Mouse (Mus musculus): ENCODE data around the gene Egflam.

The Egflam gene

DNA sequence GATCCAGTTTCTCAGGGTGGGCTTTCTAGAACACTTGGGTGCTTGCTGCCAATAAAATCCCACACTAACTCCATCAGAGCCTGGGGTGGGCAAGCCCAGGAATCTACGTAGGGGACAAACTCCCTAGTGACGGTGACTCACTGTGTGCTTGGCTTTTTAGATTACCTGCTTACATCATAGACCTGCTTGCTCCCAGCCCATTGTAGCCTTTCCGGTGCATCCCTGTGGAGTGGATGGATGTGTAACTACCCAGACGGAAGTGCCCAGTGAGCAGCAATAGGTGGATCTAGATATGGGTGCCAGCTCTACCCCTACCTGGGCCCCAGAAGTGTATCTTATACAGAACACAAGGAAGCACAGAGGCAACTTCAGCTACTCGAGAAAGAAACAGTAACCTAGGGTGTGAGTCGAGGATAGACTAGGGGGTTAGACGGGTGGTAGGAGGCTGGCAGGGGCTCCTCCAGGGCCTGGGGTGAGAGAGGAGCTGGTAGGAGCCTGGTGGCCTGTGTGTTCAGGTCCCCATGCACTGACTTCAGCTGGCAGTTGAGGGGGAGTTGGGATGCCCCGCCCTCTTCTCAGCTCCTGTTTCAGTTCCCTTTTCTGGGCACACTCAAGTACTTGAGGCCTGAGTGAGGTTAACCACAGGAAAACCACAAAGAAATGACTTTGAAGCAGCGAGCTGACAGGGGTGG, 181.5 kb downstream of the Egflam start:
- DNase-seq (ENCODE audit: low spot score in 2 of 2) = no peak

DNA sequence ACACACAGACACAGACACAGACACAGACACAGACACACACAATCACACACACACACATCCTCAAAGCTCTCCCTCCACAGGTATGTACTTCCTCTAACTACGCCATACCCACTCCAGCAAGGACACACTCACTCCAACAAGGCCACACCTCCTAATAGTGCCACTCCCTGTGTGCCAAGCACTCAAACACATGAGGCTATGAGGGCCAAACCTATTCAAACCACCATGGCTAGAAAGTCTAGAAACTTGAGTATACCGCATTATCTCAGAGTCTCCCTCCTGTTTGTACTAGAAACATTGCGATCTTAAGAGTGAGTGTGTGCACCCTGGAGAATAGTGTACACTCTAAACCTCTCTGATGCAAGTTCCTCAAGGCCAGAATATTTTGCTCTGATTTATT, 182.3 kb downstream of the Egflam start:
- no peak for DNase-seq (ENCODE audit: low spot score in 2 of 2)

DNA sequence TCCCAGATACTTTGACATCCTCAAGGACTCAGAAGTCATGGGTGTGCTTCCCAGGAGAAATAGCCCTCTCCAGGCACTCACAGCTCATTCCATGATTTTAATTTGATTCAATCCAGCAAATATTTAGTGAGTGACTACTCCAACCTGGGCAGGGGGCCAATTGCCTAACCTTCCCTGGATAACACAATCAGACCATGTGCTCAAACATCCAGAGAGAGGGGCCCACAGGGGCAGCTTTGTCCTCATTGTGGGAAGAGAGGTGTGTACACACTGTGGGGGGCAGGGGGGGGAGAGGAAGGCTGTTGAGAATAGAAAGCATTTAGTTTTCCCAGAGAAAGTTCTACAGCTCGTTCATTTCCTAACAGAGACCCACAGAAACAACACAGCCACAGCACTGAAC, 184.5 kb downstream of the Egflam start:
- DNase-seq (ENCODE audit: low spot score in 2 of 2) = no peak

GRCm38 (mm10) chr15:7208180-7208579, 190.0 kb downstream of the Egflam start:
- no peak for DNase-seq (ENCODE audit: low spot score in 2 of 2)

DNA sequence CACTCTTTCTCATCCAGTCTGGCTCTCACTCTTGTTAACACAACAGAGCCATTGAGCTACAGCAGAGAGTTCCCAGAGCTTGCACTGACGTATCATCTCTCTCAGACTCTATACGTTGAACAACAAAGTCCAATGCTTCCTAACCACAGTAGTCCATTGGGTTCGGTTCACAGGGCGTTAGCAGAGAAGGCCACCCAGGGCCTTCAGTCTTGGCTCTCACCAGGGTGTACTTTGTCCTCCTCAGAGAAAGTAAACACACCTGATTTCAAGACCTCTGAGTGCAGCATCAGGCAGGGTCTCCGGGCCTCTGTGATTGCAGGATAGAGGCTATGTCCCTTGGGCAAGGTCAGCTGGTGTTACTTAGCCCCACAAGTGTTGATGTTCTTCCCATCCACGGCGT, 190.9 kb downstream of the Egflam start:
- no peak for DNase-seq (ENCODE audit: low spot score in 2 of 2)

- no peak for DNase-seq (ENCODE audit: low spot score in 2 of 2)
Measured at GRCm38 (mm10) chr15:7206110-7206509, 192.1 kb downstream of the Egflam start.

GRCm38 (mm10) chr15:7204917-7205316, 193.3 kb downstream of the Egflam start:
- peak in 1 of 2 experiments; percentile 58 for DNase-seq (ENCODE audit: low spot score in 2 of 2)

DNA sequence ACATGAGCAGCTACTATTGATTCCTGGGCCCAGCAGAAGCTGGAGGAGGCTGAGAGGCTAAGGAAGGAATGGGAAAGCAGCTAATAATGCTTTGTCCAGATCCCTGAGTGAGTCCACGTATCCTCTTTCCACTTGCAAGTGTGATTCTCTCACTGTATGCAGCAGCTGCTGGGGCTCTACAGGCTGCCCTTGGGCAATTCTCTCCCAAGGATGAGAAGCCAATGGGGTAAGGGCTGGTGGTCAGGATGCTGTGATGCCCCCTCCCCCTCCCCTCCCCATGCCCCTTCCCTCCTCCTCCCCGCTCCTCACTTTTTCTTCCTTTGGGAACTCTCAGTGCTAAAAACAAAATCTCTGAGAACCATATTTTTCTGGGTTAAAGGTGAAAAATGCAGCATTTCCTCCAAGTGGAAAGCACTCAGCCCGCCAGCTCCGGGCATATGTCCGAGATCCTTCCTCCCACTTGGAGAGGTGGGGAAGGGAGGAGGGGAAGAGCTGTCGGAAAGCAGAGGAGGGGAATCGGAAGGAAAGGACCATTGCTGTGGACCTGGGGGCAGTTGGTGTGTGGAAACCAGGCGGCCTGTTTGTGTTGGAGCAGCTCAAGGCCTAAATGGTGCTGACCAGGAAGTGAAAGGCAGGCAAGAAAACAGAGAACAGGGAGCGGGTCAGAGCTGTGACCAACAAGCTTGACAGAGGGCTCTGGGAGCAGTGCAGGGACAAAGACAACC, 194.4 kb downstream of the Egflam start:
- no peak for DNase-seq (ENCODE audit: low spot score in 2 of 2)

DNA sequence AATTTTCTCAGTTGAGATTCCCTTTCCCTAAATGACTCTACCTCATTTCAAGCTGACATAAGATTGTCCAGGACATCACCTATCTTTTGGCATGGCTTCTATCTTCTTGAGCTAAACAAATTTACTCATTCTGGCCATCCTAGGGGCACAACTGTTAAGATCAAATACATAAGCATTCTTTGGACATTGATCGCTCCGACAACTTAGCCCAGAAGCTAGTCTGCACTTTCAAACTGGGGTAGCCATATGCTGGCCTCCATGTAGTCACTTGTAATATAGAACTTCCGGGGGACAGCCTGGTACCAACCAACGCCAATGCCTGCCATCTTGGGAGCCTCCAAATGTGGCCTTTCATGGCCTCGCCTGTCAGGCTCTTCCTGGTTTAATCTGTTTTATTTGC, 195.2 kb downstream of the Egflam start:
- no peak for DNase-seq (ENCODE audit: low spot score in 2 of 2)

- DNase-seq (ENCODE audit: low spot score in 2 of 2) = no peak
Measured at GRCm38 (mm10) chr15:7201421-7202380, 196.5 kb downstream of the Egflam start.

DNA sequence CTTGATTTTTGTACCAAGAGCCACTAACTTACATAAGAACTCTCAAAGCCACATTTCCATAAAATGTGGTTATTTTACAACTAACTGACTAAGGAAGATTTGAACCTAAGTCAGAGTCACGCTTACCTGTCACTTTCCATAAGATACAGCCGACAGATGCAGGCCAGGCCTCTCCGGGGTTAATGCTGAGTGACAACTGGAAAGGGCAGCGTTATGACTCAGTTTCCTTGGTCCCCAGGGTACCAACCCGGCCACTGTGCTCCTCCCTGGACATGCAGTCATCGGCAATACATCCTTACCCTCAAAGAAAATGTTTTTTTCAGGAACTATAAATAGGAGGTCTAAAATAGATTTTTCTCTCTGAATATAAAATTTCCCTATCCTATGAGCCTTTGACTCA, 197.9 kb downstream of the Egflam start:
- no peak for DNase-seq (ENCODE audit: low spot score in 2 of 2)

GRCm38 (mm10) chr15:7198816-7199215, 199.4 kb downstream of the Egflam start:
- DNase-seq (ENCODE audit: low spot score in 2 of 2) = peak in 1 of 2 experiments; percentile 77

GRCm38 (mm10) chr15:7197652-7198445, 200.3 kb downstream of the Egflam start:
- DNase-seq (ENCODE audit: low spot score in 2 of 2) = no peak

GRCm38 (mm10) chr15:7194748-7195221, 203.4 kb downstream of the Egflam start:
- no peak for DNase-seq (ENCODE audit: low spot score in 2 of 2)

GRCm38 (mm10) chr15:7194147-7194720, 204.0 kb downstream of the Egflam start:
- DNase-seq (ENCODE audit: low spot score in 2 of 2) = no peak

GRCm38 (mm10) chr15:7192582-7192981, 205.6 kb downstream of the Egflam start:
- DNase-seq (ENCODE audit: low spot score in 2 of 2) = no peak

DNA sequence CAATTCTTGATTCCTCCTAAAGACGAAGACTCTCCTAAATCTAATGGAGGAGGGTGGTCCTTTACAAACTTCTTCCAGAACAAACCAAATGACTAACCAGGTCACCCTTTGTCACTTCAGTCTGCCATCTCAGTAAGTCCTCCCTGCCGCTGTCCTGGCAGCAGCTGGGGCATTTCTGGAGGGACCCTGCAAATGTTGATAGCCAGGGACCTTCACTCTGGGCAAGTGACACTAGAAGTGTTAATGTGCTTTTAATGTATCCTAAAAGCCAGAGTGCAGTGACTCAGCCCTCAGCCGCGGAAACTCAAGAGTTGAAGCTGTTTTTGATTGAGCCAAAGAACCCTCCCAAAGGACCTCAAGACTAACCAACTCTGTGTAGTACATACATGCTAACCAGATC, 207.1 kb downstream of the Egflam start:
- no peak for DNase-seq (ENCODE audit: low spot score in 2 of 2)

GRCm38 (mm10) chr15:7189678-7190454, 208.3 kb downstream of the Egflam start:
- no peak for DNase-seq (ENCODE audit: low spot score in 2 of 2)

DNA sequence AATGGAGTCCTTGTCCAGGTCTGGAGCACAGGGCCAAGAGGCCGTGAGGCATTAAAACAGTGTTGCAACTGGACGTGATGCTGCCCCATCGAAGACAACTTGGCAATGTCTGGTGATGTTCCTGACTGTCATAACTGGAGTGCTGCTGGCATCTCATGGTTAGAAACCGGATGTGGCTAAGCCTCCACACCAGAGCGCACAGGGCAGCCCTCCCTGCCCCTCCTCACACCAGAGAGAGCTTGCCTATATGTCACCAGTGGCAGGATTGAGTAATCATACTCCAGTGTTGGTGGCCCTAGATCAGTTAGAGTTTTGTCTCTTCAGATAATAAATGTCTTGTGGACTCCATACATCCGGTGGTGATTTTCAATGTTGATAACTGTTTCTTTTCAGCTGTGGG, 210.5 kb downstream of the Egflam start:
- DNase-seq (ENCODE audit: low spot score in 2 of 2) = no peak

DNA sequence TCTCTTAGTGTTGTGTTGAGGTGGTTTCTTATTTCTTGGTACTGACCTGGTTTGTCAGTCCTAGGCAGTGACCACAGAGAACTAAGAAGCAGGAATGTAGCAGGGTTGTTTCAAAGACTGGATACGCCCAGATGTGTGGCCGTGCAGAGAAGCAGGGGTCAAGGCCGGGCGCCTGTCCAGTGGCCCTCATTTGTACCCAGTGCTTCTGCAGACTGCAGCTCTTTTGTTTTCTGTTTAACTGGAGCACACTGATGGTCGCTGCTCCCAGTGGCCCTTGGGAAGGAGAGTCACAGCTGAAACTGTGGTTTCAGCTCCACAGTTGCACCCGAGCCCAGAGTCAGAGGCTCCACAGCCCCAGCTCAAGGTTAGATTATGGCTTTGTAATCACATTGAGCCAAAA, 217.6 kb downstream of the Egflam start:
- no peak for DNase-seq (ENCODE audit: low spot score in 2 of 2)
